Mouse (Mus musculus) neural tube, embryonic 12.5 days (tissue): ENCODE data around the gene Mcoln2. TPM values are rescaled to one million over a fixed set of nuclear protein-coding genes. Genes with fewer than 3 reads are reported as not detected.

Source experiments
- ATAC-seq: fragments of 200-750 bp; cut with Nextera tagmentation; 2 replicates; pipeline ENCODE4 v1.8.0; 2017; ENCODE audit warnings: low read depth, mild to moderate bottlenecking, moderate TSS enrichment, moderate library complexity; ENCODE audit not compliant: low FRiP score
- H3K27ac ChIP-seq: fragments of 300-500 bp; sonication (generic); 2 replicates; pipeline ENCODE4 v1.5.1; 2016
- H3K27me3 ChIP-seq: fragments of 300-500 bp; sonication (generic); replicated peaks from 2 replicates; pipeline ENCODE4 v1.6.1; 2016; ENCODE audit warnings: mild to moderate bottlenecking
- H3K36me3 ChIP-seq: fragments of 300-500 bp; sonication (generic); 2 replicates; pipeline ENCODE4 v1.6.1; 2016; ENCODE audit warnings: mild to moderate bottlenecking
- H3K4me1 ChIP-seq: fragments of 300-500 bp; sonication (generic); 2 replicates; pipeline ENCODE4 v1.6.1; 2016
- H3K4me2 ChIP-seq: fragments of 300-500 bp; sonication (generic); replicated peaks from 2 replicates; pipeline ENCODE4 v1.6.1; 2016; ENCODE audit warnings: mild to moderate bottlenecking
- H3K4me3 ChIP-seq: fragments of 300-500 bp; sonication (generic); 2 replicates; pipeline ENCODE4 v1.5.1; 2016
- H3K9ac ChIP-seq: fragments of 300-500 bp; sonication (generic); 2 replicates; pipeline ENCODE4 v1.6.1; 2016; ENCODE audit warnings: mild to moderate bottlenecking
- H3K9me3 ChIP-seq: fragments of 300-500 bp; sonication (generic); 2 replicates; pipeline ENCODE4 v1.6.1; 2016; ENCODE audit warnings: mild to moderate bottlenecking
- WGBS: fragments of 180-500 bp; shearing (Covaris S2); methylation state at CpG from one replicate; pipeline ENCODE4 v1.1.7; 2016; 5-methylcytosine and 5-hydroxymethylcytosine counted together
- polyA plus RNA-seq: library from polyadenylated mRNA; unstranded; fragments of >200 nt; fragmentation: Nextera tagmentation; extraction: Ambion mirVana; gene quantifications from 2 replicates; pipeline ENCODE4 v1.2.1, GENCODE M21; 2016

The Mcoln2 gene
- polyA plus RNA-seq, 1 experiment from 2014 or later, result 0.32 TPM

- H3K4me1 ChIP-seq, result peaks cover 14% of the 10 kb centered on the region
- 12% methylated on average over 24 of the region's 25 CpGs for WGBS
- H3K9ac ChIP-seq, result no peak overlapping the region
- 0 out of 2 replicates have a peak overlapping the region, but pooled peaks have one; percentile 7 for H3K4me3 ChIP-seq
- H3K4me2 ChIP-seq, result peak overlapping the region; percentile 45
- H3K9me3 ChIP-seq, result no peaks in the 10 kb centered on the region
- H3K36me3 ChIP-seq, result no peaks in the 10 kb centered on the region
- H3K27me3 ChIP-seq, result peaks cover 24% of the 10 kb centered on the region
- no peak overlapping the region for H3K27ac ChIP-seq
- ATAC-seq, result peak; percentile 45; the same call in 1 of the 2 replicates
These were observed 28.1 kb upstream of the Mcoln2 start for GRCm38 (mm10) chr3:146121310-146122124.

- H3K4me3 ChIP-seq, result no peak overlapping the region
- peak overlapping the region; percentile 45; the same call in 1 of the 2 replicates for H3K4me2 ChIP-seq
- no peak for ATAC-seq
- no peaks in the 10 kb centered on the region for H3K9me3 ChIP-seq
- no peaks in the 10 kb centered on the region for H3K36me3 ChIP-seq
- no peak overlapping the region for H3K9ac ChIP-seq
- H3K4me1 ChIP-seq, result peaks cover 14% of the 10 kb centered on the region
- no peak overlapping the region for H3K27ac ChIP-seq
- H3K27me3 ChIP-seq, result peaks cover 18% of the 10 kb centered on the region
- WGBS, result 50% methylated on average over 3 of the region's 3 CpGs
These were observed 27.6 kb upstream of the Mcoln2 start for GRCm38 (mm10) chr3:146122125-146122420.

GRCm38 (mm10) chr3:146122807-146123463, 26.7 kb upstream of the Mcoln2 start:
- 81% methylated on average over 8 of the region's 8 CpGs for WGBS
- H3K9me3 ChIP-seq, result no peaks in the 10 kb centered on the region
- H3K4me2 ChIP-seq, result no peak overlapping the region
- no peak overlapping the region for H3K4me3 ChIP-seq
- H3K27me3 ChIP-seq, result peaks cover 10% of the 10 kb centered on the region
- H3K9ac ChIP-seq, result no peak overlapping the region
- no peaks in the 10 kb centered on the region for H3K36me3 ChIP-seq
- no peak for ATAC-seq
- peaks cover 14% of the 10 kb centered on the region for H3K4me1 ChIP-seq
- no peak overlapping the region for H3K27ac ChIP-seq

GRCm38 (mm10) chr3:146123464-146123825, 26.2 kb upstream of the Mcoln2 start:
- Histone ChIP-seq H3K4me1 (peaks cover 14% of the 10 kb centered on the region), H3K36me3 (no peaks in the 10 kb centered on the region), H3K4me2 (no peak overlapping the region), H3K27ac (no peak overlapping the region), H3K9me3 (no peaks in the 10 kb centered on the region), H3K4me3 (no peak overlapping the region), H3K27me3 (peaks cover 5% of the 10 kb centered on the region; the same call in 1 of the 2 replicates), H3K9ac (no peak overlapping the region)
- 78% methylated on average over 9 of the region's 9 CpGs for WGBS
- no peak for ATAC-seq

- no peak for ATAC-seq
- H3K27me3 ChIP-seq, result no peaks in the 10 kb centered on the region
- no peak overlapping the region for H3K4me3 ChIP-seq
- H3K36me3 ChIP-seq, result no peaks in the 10 kb centered on the region
- WGBS, result 84% methylated on average over 6 of the region's 6 CpGs
- H3K9me3 ChIP-seq, result no peaks in the 10 kb centered on the region
- H3K27ac ChIP-seq, result no peak overlapping the region
- no peak overlapping the region for H3K9ac ChIP-seq
- peaks cover 6% of the 10 kb centered on the region; the same call in 1 of the 2 replicates for H3K4me1 ChIP-seq
- H3K4me2 ChIP-seq, result no peak overlapping the region
These were observed 22.4 kb upstream of the Mcoln2 start for GRCm38 (mm10) chr3:146127205-146127604.

GRCm38 (mm10) chr3:146134834-146135233, 14.8 kb upstream of the Mcoln2 start:
- H3K36me3 ChIP-seq, result no peaks in the 10 kb centered on the region
- no peaks in the 10 kb centered on the region for H3K4me1 ChIP-seq
- no peak overlapping the region for H3K9ac ChIP-seq
- H3K27me3 ChIP-seq, result no peaks in the 10 kb centered on the region
- ATAC-seq, result no peak
- no peak overlapping the region for H3K4me3 ChIP-seq
- H3K9me3 ChIP-seq, result no peaks in the 10 kb centered on the region
- H3K4me2 ChIP-seq, result no peak overlapping the region
- no peak overlapping the region for H3K27ac ChIP-seq
- WGBS, result 75% methylated on average over 9 of the region's 9 CpGs

- Histone ChIP-seq H3K9me3 (no peaks in the 10 kb centered on the region), H3K4me3 (no peak overlapping the region), H3K27ac (no peak overlapping the region), H3K9ac (no peak overlapping the region), H3K4me1 (no peaks in the 10 kb centered on the region), H3K4me2 (no peak overlapping the region), H3K36me3 (no peaks in the 10 kb centered on the region), H3K27me3 (no peaks in the 10 kb centered on the region)
- WGBS, result 88% methylated on average over 2 of the region's 2 CpGs
- no peak for ATAC-seq
These were observed 14.2 kb upstream of the Mcoln2 start for GRCm38 (mm10) chr3:146135417-146135816.

- H3K4me2 ChIP-seq, result no peak overlapping the region
- ATAC-seq, result no peak
- no peaks in the 10 kb centered on the region for H3K4me1 ChIP-seq
- no peaks in the 10 kb centered on the region for H3K27me3 ChIP-seq
- no peaks in the 10 kb centered on the region for H3K9me3 ChIP-seq
- no peak overlapping the region for H3K4me3 ChIP-seq
- H3K36me3 ChIP-seq, result no peaks in the 10 kb centered on the region
- H3K9ac ChIP-seq, result no peak overlapping the region
- 36% methylated on average over 10 of the region's 10 CpGs for WGBS
- no peak overlapping the region for H3K27ac ChIP-seq
These were observed 13.2 kb upstream of the Mcoln2 start for GRCm38 (mm10) chr3:146136422-146136821.

- WGBS, result 94% methylated on average over 7 of the region's 7 CpGs
- H3K4me1 ChIP-seq, result no peaks in the 10 kb centered on the region
- ATAC-seq, result no peak
- no peaks in the 10 kb centered on the region; the same call in 1 of the 2 replicates for H3K9me3 ChIP-seq
- no peaks in the 10 kb centered on the region for H3K36me3 ChIP-seq
- H3K27me3 ChIP-seq, result no peaks in the 10 kb centered on the region
- no peak overlapping the region for H3K4me2 ChIP-seq
- no peak overlapping the region for H3K4me3 ChIP-seq
- H3K9ac ChIP-seq, result no peak overlapping the region
- no peak overlapping the region for H3K27ac ChIP-seq
These were observed 9.4 kb upstream of the Mcoln2 start for GRCm38 (mm10) chr3:146140276-146140675.

GRCm38 (mm10) chr3:146142523-146142922, 7.1 kb upstream of the Mcoln2 start:
- no peak overlapping the region for H3K4me3 ChIP-seq
- no peak overlapping the region for H3K9ac ChIP-seq
- no peaks in the 10 kb centered on the region for H3K4me1 ChIP-seq
- no peak overlapping the region for H3K4me2 ChIP-seq
- no peaks in the 10 kb centered on the region for H3K27me3 ChIP-seq
- ATAC-seq, result no peak
- WGBS, result 83% methylated on average over 7 of the region's 7 CpGs
- no peak overlapping the region for H3K27ac ChIP-seq
- H3K36me3 ChIP-seq, result no peaks in the 10 kb centered on the region
- no peaks in the 10 kb centered on the region; the same call in 1 of the 2 replicates for H3K9me3 ChIP-seq

- 61% methylated on average over 5 of the region's 5 CpGs for WGBS
- ATAC-seq, result no peak
- no peak overlapping the region for H3K4me2 ChIP-seq
- no peaks in the 10 kb centered on the region; the same call in 1 of the 2 replicates for H3K9me3 ChIP-seq
- no peak overlapping the region for H3K4me3 ChIP-seq
- peaks cover 10% of the 10 kb centered on the region for H3K4me1 ChIP-seq
- no peak overlapping the region for H3K9ac ChIP-seq
- H3K27ac ChIP-seq, result no peak overlapping the region
- H3K36me3 ChIP-seq, result no peaks in the 10 kb centered on the region
- peaks cover 16% of the 10 kb centered on the region for H3K27me3 ChIP-seq
These were observed 4.1 kb upstream of the Mcoln2 start for GRCm38 (mm10) chr3:146145501-146145900.

- 80% methylated on average over 5 of the region's 5 CpGs for WGBS
- Histone ChIP-seq H3K27me3 (peaks cover 22% of the 10 kb centered on the region), H3K4me3 (no peak overlapping the region), H3K9ac (no peak overlapping the region), H3K4me2 (no peak overlapping the region), H3K27ac (no peak overlapping the region), H3K4me1 (peaks cover 13% of the 10 kb centered on the region), H3K9me3 (no peaks in the 10 kb centered on the region; the same call in 1 of the 2 replicates), H3K36me3 (no peaks in the 10 kb centered on the region)
- ATAC-seq, result no peak
These were observed 3.5 kb upstream of the Mcoln2 start for GRCm38 (mm10) chr3:146146131-146146530.
